Mouse (Mus musculus): ENCODE measurements at regions not wholly inside any gene's neighbourhood (a gene's known extent, or its start where the extent isn't known, plus 50 kb on each side); places are given as distances from the start of the nearest gene placed in this dataset.

- DNase-seq (ENCODE audit: low spot score) = no peak
Observed at GRCm38 (mm10) chr13:107179551-107179950, 157.6 kb upstream of the Kif2a start.

GRCm38 (mm10) chr13:107177595-107177994 lies 155.7 kb upstream of the Kif2a start:
- DNase-seq (ENCODE audit: low spot score) = no peak

GRCm38 (mm10) chr13:107175891-107176290 lies 154.0 kb upstream of the Kif2a start:
- DNase-seq (ENCODE audit: low spot score) = no peak

GRCm38 (mm10) chr13:107168599-107169149 lies 146.7 kb upstream of the Kif2a start:
- DNase-seq (ENCODE audit: low spot score) = peak; percentile 66

- DNase-seq (ENCODE audit: low spot score) = peak; percentile 21
Observed at GRCm38 (mm10) chr13:107167856-107168598, 146.1 kb upstream of the Kif2a start.

GRCm38 (mm10) chr13:107151548-107151947 lies 129.6 kb upstream of the Kif2a start:
- peak; percentile 90 for DNase-seq (ENCODE audit: low spot score)

- DNase-seq (ENCODE audit: low spot score) = peak; percentile 93
Observed at GRCm38 (mm10) chr13:107141209-107141608, 119.3 kb upstream of the Kif2a start.

GRCm38 (mm10) chr13:107134125-107134524 lies 112.2 kb upstream of the Kif2a start:
- DNase-seq (ENCODE audit: low spot score) = no peak

- DNase-seq (ENCODE audit: low spot score) = no peak
Observed at GRCm38 (mm10) chr13:107126636-107127035, 104.7 kb upstream of the Kif2a start.

- no peak for DNase-seq (ENCODE audit: low spot score)
Observed at GRCm38 (mm10) chr13:107124130-107124668, 102.3 kb upstream of the Kif2a start.

- peak; percentile 96 for DNase-seq (ENCODE audit: low spot score)
Observed at GRCm38 (mm10) chr13:107113949-107114690, 92.2 kb upstream of the Kif2a start.

GRCm38 (mm10) chr13:107108045-107108444 lies 86.1 kb upstream of the Kif2a start:
- DNase-seq (ENCODE audit: low spot score) = no peak

- DNase-seq (ENCODE audit: low spot score) = no peak
Observed at GRCm38 (mm10) chr13:107107572-107107971, 85.6 kb upstream of the Kif2a start.

- DNase-seq (ENCODE audit: low spot score) = peak; percentile 45
Observed at GRCm38 (mm10) chr13:107105510-107105909, 83.6 kb upstream of the Kif2a start.

GRCm38 (mm10) chr13:107101598-107101997 lies 79.7 kb upstream of the Kif2a start:
- DNase-seq (ENCODE audit: low spot score) = peak; percentile 82

- DNase-seq (ENCODE audit: low spot score) = no peak
Observed at GRCm38 (mm10) chr13:107100852-107101325, 79.0 kb upstream of the Kif2a start.

- peak; percentile 54 for DNase-seq (ENCODE audit: low spot score)
Observed at GRCm38 (mm10) chr13:107100116-107100515, 78.2 kb upstream of the Kif2a start.

- no peak for DNase-seq (ENCODE audit: low spot score)
Observed at GRCm38 (mm10) chr13:107097005-107097404, 75.1 kb upstream of the Kif2a start.

- no peak for DNase-seq (ENCODE audit: low spot score)
Observed at GRCm38 (mm10) chr13:107094976-107095716, 73.2 kb upstream of the Kif2a start.

- no peak for DNase-seq (ENCODE audit: low spot score)
Observed at GRCm38 (mm10) chr13:107094487-107094886, 72.6 kb upstream of the Kif2a start.

- no peak for DNase-seq (ENCODE audit: low spot score)
Observed at GRCm38 (mm10) chr13:107093683-107094082, 71.8 kb upstream of the Kif2a start.

- no peak for DNase-seq (ENCODE audit: low spot score)
Observed at GRCm38 (mm10) chr13:107088198-107088597, 66.3 kb upstream of the Kif2a start.
